Mouse (Mus musculus) kidney, postnatal 14 days (tissue): ENCODE data around the gene Asic2.
A peak's percentile ranks its signal among the peaks of the same experiment; 100 is the strongest.

Experiments used
- DNase-seq: peaks from one replicate; pipeline ENCODE4 v3.0.0; 2022; ENCODE audit warnings: mixed read lengths

Asic2 gene

GRCm38 (mm10) chr11:80973976-80974375, 994.3 kb downstream of the Asic2 start:
- peak; percentile 47 for DNase-seq

- DNase-seq = no peak
These were observed 995.0 kb downstream of the Asic2 start for GRCm38 (mm10) chr11:80973273-80973672.

GRCm38 (mm10) chr11:80967544-80967943, 1000.7 kb downstream of the Asic2 start:
- no peak for DNase-seq

- DNase-seq = no peak
These were observed 1002.2 kb downstream of the Asic2 start for GRCm38 (mm10) chr11:80966040-80966439.

- DNase-seq = no peak
These were observed 1006.9 kb downstream of the Asic2 start for GRCm38 (mm10) chr11:80961326-80961725.

- no peak for DNase-seq
These were observed 1010.1 kb downstream of the Asic2 start for GRCm38 (mm10) chr11:80958086-80958671.

- DNase-seq = no peak
These were observed 1012.3 kb downstream of the Asic2 start for GRCm38 (mm10) chr11:80955915-80956314.

GRCm38 (mm10) chr11:80954147-80954546, 1014.1 kb downstream of the Asic2 start:
- no peak for DNase-seq

- peak; percentile 4 for DNase-seq
These were observed 1019.1 kb downstream of the Asic2 start for GRCm38 (mm10) chr11:80949068-80949738.

- peak; percentile 7 for DNase-seq
These were observed 1020.2 kb downstream of the Asic2 start for GRCm38 (mm10) chr11:80948103-80948502.

GRCm38 (mm10) chr11:80946163-80946562, 1022.1 kb downstream of the Asic2 start:
- DNase-seq = no peak

GRCm38 (mm10) chr11:80923286-80923951, 1044.8 kb downstream of the Asic2 start:
- no peak for DNase-seq

- DNase-seq = no peak
These were observed 1049.9 kb downstream of the Asic2 start for GRCm38 (mm10) chr11:80918332-80918731.

GRCm38 (mm10) chr11:80917688-80918087, 1050.6 kb downstream of the Asic2 start:
- DNase-seq = no peak

GRCm38 (mm10) chr11:80913408-80914024, 1054.7 kb downstream of the Asic2 start:
- DNase-seq = no peak

- no peak for DNase-seq
These were observed 1055.5 kb downstream of the Asic2 start for GRCm38 (mm10) chr11:80912721-80913120.

- no peak for DNase-seq
These were observed 1060.4 kb downstream of the Asic2 start for GRCm38 (mm10) chr11:80907820-80908219.

- peak; percentile 64 for DNase-seq
These were observed 1061.8 kb downstream of the Asic2 start for GRCm38 (mm10) chr11:80906456-80906855.

GRCm38 (mm10) chr11:80904559-80904958, 1063.7 kb downstream of the Asic2 start:
- DNase-seq = no peak

- DNase-seq = no peak
These were observed 1064.8 kb downstream of the Asic2 start for GRCm38 (mm10) chr11:80903426-80903825.

GRCm38 (mm10) chr11:80902664-80903063, 1065.6 kb downstream of the Asic2 start:
- DNase-seq = no peak

- no peak for DNase-seq
These were observed 1067.7 kb downstream of the Asic2 start for GRCm38 (mm10) chr11:80900555-80900954.

- DNase-seq = no peak
These were observed 1072.4 kb downstream of the Asic2 start for GRCm38 (mm10) chr11:80895853-80896252.
